Comparison of ENCODE assay signal across 27 mouse cellular contexts in the genomic region with DNA sequence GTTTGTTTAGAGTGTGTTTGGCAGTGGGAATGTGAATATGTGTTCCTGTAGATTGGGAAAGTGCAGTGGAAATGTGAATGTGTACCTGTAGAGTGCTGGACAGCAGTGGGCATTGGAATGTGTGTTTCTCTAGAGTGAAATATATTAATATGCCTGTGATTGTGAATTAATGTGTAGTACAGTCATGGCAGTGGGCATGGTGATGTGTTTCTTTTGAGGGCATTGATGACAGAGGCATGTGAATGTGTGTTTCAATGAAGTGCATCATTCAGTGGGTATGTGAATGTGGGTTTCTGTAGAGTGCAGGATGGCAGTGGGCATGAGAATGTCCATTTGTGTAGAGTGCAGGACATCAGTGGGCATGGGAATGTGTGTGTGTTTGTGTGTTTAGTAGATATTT. TPM values are rescaled to one million over a fixed set of nuclear protein-coding genes. Genes with fewer than 3 reads are reported as not detected.
"Had no signal": no experiment of that assay in that cellular context is flagged by ENCODE, and none has a peak within 500 bp of the region (broad histone marks: within the 10 kb centered on the region; RNA-seq: fewer than 3 reads in every experiment).

No protein-coding gene starts in this region.

RNA-seq across cellular contexts. Expression of a gene that starts 27.7 kb away (rescaled TPM):
- polyA plus RNA-seq: heart, embryonic 10.5 days; heart, embryonic 11.5 days; heart, embryonic 12.5 days; heart, embryonic 13.5 days; heart, embryonic 14.5 days; heart, embryonic 15.5 days; heart, embryonic 16.5 days; heart, postnatal 0 days; hindbrain, embryonic 10.5 days; hindbrain, embryonic 11.5 days; hindbrain, embryonic 12.5 days; hindbrain, embryonic 13.5 days; hindbrain, embryonic 14.5 days; hindbrain, embryonic 15.5 days; hindbrain, embryonic 16.5 days; hindbrain, postnatal 0 days; inflammation-experienced regulatory T-cells, adult 6 months; intestine, embryonic 14.5 days; intestine, embryonic 15.5 days; intestine, embryonic 16.5 days; intestine, postnatal 0 days; kidney, adult 2 months; kidney, embryonic 14.5 days; kidney, embryonic 15.5 days; kidney, embryonic 16.5 days; kidney, postnatal 0 days; large intestine, adult 2 months had no signal
